Mouse (Mus musculus) ovary, postnatal 14 days (tissue): ENCODE results near the gene Gpd1.
A peak's percentile ranks its signal among the peaks of the same experiment; 100 is the strongest.
"Not testable (repeated sequence)": the region's sequence is repeated elsewhere in the genome, so short reads cannot be mapped to it uniquely, and the experiment has no call there.

ENCODE experiments used
- DNase-seq: peaks from one replicate; pipeline ENCODE4 v3.0.0; 2022; ENCODE audit warnings: low spot score

Gene Gpd1

DNA sequence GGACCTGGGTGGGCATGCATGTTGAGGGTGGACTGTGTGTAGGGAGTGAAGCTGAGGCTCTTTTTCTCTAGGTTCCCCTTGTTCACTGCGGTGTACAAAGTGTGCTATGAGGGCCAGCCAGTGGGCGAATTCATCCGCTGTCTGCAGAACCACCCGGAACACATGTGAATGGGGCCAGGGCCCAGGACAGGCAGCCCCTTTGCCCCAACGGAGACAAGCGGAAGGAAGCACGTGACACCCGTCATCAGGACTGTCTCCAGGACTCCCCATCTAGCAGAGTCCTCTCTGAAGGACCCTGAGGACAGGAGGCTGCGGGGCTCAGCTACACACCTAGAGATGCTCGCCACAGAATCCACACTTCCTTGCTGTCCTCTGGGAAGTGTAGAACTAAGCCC lies 5.8 kb downstream of the Gpd1 start:
- DNase-seq, result no peak

DNA sequence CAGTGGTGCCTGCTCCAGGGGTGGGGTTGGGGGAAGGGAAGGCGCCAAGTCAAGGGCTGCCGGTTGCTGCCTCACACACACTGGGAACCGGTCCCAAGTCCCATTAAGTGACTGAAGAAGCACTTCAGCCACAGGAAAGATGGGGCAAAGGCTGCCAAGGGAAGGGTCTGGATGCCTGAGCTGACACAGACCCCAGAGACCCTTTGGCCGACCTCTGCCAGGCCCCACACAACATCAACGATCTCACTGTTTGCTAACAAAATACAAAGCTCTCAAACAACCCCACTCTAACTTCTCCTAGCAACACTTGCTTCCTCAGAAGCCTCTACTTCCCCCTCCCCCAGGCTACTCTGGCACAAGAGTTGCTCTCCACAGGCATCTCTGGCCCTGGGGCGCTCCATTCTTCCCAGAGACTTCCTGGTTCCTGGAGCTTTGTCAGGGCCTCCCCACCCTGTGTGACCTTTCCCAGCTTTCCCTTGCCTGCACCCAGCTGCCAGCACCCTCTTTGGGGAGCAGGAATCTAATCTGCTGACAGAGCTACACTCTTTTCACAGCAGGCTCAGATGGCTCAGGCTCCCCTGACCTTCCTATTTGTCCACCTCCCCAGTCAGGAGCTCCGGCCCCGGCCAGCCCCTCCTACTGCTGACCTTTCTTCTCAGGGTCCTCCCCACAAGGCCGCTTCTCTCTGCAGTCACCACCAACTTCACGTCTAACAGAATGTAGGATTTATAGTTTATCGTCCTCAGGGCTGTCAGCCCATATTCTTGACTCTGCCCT lies 6.4 kb downstream of the Gpd1 start:
- peak; percentile 59 for DNase-seq

DNA sequence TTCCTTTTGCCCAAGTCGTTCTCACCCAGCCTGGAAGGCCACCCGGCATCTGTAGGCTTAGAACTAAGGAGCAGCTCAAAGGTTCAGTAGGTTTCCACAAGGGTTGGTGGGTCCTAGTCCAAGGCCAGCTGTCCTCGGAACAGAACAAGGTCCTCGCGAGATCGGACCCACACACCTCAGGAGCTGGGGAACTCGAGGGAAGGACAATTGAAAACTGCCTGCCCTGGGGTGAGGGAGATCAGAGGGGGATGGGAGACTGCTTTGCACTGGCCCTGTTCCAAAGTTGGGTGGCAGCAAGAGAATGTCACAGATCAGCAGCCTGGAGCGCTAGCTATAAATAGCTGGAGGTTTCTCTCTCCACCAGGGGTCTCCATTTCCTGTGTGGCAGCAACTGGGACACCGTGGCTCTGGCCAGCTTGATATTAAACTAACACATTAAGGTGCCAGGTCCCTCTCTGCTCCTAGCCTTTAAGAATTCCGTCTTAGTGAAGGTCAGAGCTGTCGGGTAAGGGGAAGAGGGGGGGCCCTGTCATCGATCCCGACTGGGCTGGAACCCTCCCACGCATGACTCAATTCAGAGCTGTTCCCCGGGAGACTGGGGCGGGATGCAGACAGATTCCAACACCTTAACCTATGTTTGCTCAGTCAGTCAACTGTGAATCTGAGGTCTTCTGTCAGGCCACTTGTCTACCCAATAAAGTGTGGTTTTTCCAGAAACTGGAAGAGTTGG lies 7.1 kb downstream of the Gpd1 start:
- peak; percentile 58 for DNase-seq

DNA sequence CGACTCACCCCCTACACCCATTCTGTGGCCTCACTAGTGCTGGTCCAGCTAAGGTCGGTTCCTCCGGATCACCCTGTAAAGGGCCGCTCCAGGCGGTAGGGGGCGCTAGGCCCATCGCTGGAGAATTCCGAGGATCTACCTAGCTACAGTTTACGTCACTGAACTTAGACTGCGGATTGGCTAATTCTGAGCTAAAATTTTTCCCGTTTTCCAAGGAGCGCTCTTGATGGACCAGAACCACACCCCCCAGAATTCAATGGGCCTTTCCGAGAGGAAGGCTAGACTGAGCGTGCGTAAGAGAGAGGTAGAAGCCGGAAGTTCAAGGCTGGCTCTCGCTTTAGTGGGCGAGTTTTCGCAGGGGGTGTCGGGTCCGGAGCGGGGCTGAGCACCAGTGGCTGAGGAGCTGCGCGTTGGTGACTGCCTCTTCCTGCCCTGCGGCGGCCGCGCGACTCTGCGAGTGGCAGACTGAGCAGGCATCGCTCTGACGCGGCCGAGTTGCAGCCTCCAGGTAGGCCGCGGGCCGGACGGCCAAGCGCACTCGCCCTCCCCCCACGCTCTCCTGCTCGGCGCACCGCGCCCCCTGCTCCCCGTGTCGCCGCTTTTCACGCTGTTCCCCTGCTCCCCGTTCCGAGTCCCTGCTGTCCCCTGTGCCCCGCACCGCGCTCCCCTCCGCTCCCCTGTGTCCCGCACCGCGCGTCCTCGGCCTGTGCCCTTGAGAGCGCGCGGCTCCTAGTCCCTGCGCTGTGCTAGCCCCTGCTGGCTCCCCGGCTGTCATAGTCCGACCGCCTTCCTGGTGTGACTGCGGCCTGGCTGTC lies 8.2 kb downstream of the Gpd1 start, which contains the start of gene Cox14:
Gene Cox14 (plus strand): TSS at position 278 of the 815 bp plus-strand sequence.
- DNase-seq, result peak; percentile 95

DNA sequence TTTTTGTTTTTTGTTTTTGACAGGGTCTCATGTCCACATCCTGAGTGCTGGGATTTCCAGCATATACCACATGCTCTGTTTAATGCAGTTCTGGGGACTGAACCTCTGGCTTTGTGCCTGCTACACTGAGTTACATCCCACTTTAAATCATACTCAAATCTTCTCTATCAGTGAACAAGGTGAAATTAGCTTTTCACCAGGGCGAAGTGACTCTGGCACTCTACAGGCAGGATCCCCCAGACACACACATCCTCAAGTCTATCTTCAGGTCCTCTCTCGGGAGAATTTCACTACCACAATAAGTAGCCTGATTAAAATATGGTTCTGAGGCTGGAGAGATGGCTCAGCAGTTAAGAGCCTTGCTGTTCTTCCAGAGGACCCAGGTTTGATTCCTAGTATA lies 9.2 kb downstream of the Gpd1 start:
- DNase-seq, result no peak

DNA sequence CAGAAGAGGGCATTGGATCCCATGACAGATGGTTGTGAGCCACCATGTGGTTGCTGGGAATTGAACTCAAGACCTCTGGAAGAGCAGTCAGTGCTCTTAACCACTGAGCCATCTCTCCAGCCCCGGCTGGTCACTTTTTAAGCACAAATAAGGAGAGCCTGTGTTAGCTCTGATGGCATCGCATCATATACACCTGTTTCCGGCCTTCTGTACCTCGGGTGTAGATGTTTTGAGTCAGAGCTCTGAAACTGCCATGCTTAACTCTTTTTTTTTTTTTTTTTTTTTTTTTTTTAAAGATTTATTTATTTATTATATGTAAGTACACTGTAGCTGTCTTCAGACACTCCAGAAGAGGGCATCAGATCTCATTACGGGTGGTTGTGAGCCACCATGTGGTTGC lies 9.7 kb downstream of the Gpd1 start:
- not testable (repeated sequence) for DNase-seq

DNA sequence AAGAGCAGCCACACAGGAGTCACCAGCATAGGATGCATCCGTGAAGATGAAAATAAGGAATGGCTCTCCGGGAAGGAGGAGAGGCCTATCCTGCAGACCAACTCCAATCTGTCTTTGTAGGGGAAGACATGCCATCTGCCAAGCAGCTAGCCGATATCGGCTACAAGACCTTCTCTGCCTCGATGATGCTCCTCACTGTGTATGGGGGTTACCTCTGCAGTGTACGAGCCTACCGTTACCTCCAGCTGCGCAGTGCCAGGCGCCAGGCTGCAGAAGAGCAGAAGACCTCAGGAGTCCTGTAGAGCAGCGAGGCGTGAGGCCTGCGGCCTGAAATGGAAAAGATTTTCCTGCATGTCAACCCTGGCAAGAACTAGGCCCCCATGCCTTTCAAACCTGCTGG lies 10.2 kb downstream of the Gpd1 start:
- DNase-seq, result no peak

DNA sequence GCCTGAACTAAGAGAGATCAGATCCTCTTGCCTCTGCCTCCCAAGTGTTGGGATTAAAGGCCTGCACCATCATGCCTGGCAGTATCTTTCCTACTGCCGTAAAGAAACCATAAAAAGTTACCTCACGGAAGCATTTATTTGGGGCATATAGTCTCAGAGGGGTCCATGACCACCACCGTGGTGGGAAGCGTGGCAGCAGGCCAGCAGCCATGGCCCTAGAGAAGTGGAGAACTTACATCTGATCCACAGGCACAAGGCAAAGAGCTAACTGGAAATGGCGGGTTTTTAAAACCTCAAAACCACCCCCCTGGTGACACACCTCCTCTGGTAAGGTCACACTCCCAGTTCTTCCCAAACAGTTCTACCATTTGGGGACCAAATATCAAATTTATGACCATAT lies 10.9 kb downstream of the Gpd1 start:
- no peak for DNase-seq

DNA sequence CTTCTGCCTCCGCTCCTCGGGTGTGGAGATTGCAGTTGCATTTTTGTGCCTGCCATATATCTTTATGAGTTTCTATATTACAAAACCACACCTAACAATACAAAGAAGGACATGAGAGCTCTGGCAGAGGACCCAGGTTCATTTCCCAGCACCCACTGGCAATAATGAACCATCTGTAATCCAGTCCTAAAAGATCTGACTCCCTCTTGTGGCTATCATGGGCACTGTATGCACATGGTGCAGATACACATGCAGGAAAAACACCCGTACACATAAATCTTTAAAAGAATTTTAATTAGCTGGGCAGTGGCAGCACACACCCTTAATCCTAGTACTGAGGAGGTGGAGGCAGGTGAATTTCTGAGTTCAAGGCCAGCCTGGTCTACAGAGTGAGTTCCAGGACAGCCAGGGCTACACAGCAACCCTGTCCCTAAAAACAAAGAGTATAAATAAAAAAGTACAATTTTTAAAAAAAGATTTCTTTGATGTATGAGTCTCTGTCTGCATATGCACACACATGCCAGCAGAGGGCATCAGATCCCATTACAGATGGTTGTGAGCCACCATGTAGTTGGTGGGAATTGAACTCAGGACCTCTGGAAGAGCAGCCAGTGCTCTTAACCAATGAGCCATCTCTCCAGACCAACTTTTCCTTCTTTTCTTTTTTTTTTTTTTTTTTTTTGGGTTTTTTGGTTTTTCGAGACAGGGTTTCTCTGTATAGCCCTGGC lies 11.9 kb downstream of the Gpd1 start:
- DNase-seq, result no peak

DNA sequence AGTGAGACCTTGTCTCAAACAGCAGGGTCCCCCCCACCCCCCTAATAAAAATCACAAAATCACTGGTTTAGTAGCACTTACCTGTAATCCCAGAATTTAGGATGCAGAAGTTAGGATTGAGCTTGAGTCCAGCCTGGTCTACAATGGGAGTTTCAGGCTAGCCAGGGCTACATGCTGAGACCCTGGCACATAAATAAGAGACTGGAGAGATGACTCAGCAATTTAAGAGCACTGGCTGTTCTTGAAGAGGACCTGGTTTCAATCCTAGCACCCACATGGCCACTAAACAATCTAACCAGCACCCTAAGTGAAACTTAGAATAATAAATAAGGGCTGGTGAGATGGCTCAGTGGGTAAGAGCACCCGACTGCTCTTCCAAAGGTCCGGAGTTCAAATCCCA lies 13.9 kb downstream of the Gpd1 start:
- no peak for DNase-seq

DNA sequence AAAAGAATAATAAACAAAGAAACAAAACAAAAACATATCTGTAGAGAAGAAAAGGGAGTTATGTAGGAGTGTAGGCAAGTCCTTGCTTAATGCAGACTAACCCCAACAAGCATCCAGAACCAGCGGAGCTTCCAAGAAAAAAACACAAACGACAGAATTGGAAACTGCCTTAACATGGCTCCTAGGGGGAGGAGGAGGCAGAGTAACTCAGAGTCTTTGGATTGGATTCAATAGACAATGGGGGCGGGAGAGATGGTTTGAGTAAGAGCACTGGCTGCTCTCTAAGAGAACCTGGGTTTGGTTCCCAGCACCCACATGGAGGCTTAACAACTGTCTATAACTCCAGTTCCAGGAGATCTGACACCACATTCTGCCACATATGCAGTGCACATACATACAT lies 14.4 kb downstream of the Gpd1 start:
- no peak for DNase-seq

DNA sequence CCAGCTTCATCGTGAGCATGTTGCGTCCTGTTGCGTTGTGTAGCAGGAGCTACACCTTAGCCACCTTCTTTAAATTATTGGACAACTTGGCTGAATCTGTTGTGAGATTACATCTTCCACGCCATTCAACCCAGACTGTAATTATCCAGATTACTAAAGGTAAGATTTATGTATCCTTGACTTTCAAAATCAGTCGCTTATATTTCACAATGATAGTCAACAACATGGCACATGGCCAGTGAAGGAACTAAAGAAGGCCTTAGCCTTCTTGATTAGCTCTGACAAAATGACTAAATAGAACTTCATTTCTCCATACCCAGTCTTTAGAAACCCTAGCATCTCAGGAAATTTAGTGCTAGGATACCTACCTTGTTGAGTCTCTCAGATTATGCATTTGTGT lies 15.9 kb downstream of the Gpd1 start:
- no peak for DNase-seq

DNA sequence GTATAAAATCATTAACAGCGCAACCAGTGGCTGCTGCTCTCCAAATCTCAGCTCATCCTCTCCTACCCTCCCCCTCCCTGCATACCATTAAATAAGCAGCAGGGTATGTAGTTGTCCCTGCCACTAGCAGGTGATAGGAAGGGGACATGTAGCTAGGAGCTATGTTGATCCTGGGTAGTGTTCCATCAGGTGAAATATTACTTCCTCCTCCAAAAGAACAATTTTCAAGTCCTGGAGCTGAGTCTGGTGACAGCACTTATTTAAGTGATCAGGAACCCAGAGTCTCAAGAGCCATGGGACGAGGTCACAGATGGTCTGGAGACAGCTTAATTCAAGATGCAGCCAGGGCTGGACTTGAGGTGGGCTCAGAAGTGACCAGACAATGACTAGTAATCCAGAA lies 18.3 kb downstream of the Gpd1 start:
- DNase-seq, result peak; percentile 100

DNA sequence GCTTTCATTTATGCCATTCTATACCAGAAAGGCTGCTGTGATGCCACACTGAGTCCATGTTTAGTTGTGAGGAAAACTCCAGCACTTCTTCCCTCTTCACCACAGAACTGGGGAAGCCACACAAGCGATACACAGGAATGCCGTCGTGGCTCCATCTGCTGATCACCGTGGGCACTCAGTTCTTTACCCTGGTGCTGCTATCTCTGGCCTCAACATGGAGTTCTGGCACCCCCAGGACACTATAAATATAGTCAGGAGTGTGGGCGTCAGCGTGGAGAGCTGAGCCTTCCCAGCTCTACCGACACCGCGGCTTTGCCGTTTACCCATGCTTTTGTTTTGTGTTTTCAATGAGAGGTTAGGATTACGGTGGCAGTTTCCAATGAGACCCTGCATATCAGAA lies 19.4 kb downstream of the Gpd1 start:
- no peak for DNase-seq

DNA sequence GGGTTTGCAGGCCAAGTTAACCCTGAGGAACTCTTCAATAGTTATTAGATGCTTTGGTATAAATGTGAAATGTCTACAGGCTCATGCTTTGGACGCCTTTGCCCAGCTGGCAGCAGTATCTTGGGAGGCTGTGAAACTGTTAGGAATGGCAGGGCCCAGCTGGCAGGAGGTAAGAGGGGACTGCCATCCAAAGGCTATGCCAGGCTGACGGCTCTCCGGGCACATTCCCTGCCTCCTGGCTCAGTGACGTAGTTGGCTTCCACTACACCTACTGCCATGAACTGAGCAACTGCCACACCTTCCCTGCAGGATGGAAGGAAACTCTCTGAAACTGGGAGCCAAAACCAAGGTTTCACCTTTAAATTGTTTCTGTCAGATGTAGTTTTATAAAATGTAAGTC lies 22.9 kb downstream of the Gpd1 start:
- no peak for DNase-seq

DNA sequence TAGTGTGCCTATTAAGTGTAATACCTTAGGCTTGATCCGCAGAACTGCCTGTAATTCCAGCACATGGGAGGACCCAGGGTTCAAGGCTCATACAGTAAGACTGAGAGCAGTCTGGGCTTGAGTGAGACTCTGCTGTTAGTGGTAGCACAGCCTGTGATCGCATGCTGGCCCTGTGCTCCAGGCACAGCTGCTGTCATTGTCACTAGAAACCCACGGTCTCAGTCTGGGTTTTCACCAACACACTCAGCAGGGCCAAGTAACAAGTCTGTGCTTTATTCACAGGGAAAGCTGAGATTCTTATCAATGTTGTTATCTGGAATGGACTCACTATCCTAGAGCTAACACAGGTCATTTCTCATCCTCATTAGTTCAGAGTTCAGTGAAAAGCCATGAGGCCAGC lies 36.9 kb downstream of the Gpd1 start:
- no peak for DNase-seq

DNA sequence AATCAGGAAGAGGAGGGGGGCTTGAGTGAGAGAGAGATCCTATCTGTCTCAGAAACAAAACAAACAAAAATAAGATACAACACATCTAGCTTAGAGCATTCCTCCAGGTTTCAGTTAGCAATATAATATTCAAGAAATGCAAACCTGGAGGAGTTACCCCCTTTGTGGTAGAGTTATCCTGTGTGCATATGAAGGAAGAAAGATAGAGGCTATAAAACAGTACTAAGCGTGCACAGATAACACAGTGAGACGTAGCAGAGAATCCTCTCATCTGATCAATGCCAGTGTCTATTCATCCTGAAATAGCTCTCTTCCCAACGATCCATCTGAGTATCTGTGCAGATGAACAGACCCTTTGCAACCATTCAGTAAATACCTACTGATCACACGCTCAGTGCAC lies 50.2 kb downstream of the Gpd1 start:
- DNase-seq, result no peak

DNA sequence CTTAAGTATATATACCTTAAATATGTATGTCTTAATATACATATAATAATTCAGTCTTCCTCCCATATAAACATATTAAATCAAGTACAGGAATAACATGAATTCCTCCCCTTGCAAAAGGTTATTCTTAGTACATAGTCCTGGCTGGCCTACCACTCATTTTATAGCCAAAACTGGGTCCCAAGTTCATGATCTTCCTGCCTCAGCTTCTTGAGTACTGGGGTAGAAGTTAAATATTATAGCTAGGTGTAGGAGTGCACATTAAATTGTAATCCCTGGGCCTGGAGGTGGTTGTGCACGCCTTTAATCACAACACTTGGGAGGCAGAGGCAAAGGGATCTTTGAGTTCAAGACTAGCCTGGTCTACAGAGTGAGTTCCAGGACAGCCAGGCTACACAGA lies 51.4 kb downstream of the Gpd1 start:
- DNase-seq, result no peak

DNA sequence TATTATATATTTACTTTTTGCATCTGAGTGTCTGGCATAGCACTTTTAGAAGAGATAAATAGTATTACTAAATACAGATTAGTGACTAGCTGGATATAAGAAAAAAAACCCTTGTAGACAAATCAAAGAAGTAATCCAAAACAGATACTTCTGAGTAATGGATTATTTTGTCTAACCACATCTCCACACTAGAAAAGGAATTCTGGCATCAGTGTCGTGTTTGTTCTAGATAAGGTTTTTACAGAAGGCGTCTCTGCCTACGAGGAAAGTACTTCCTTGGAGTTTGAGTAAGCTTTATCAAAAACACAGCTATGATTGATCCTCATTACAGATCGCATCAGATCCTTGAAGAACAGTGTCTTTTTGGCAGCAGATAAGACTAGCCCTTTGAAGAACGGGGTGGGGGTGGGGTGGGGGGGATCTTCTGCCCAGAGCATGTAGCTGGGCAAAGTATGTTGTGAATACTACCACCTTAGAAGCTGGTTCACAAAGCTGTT lies 53.7 kb downstream of the Gpd1 start:
- DNase-seq, result no peak

DNA sequence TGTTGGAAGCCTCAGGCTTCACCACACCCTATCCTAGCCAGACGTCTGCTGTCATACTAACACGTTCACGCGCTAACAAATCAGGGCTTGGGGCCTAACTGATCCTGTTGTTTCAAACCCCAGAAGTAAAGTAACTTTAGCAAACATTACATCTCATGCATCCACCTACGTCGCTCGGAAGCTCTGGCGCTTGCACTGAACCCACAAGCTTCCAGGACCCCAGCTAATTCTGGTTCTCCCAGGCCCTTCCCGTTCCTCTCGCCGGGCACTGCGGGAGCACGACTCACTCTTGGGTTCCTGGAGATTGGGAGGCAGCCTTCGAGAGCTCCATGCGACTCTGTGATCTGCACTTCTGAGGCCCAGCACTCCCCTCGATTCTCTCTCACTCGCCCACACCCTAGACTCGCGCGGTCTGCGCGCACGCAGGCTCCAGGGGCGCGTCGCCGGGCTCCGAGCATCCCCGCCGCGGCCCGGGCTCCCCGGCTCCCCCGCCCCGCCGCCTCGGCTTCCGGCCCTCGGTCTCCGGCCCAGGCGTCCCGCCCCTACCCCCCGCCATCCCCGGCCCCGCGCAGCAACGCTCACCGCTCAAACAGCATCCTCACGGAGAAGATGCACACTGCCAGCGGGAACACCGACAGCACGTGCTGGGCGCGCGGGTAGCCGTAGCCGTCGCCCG lies 54.4 kb downstream of the Gpd1 start:
- DNase-seq, result peak; percentile 15

DNA sequence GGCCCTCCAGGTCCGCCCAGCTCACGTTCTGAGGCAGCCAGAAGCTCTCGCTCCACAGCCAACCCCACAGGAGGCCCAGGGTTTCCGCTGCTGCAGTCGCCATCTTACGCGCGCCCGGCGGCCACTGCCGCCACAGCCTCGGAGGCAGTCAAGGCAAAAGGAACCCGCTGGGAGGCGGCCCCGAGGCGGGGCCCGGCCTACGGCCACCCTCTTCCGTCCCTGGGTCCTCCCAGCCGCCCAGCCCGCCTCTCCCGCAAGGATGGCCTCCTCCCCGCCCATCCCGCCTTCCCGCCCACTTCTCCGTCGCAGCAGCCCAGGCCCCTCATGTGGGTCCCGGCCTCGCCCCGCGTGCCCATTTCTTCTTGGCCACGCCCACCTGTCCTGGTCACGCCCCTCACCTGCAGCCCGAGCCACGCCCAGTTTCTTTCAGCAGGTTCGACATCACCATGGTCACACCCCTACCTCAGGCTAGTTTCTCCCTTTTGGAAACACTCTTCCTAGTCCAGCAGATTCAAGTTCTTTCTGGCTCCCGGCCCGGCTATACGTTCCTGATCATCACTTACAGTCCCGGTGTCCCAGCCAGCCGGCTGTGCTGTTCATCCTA lies 55.1 kb downstream of the Gpd1 start:
- DNase-seq, result peak; percentile 86

DNA sequence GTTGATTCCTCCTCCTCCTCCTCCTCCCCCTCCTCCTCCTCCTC lies 55.4 kb downstream of the Gpd1 start, which contains the start of gene Cers5:
Gene Cers5 (minus strand): TSS at position 5 of the 44 bp plus-strand sequence.
- DNase-seq, result not testable (repeated sequence)
